Mouse (Mus musculus) forelimb bud, embryonic 11.5 days (tissue): Measurements from ENCODE around the gene Rgs7.

Experiments used
- DNase-seq: peaks from one replicate; pipeline ENCODE4 v3.0.0-alpha.2; 2012; ENCODE audit warnings: low read depth, low spot score

The Rgs7 gene

GRCm38 (mm10) chr1:175307604-175308003 is 184.7 kb downstream of the Rgs7 start:
- no peak for DNase-seq

GRCm38 (mm10) chr1:175300895-175301294 is 191.4 kb downstream of the Rgs7 start:
- no peak for DNase-seq

- DNase-seq, result no peak
Observed at GRCm38 (mm10) chr1:175300404-175300803, 191.9 kb downstream of the Rgs7 start.

- DNase-seq, result no peak
Observed at GRCm38 (mm10) chr1:175299603-175300397, 192.5 kb downstream of the Rgs7 start.

GRCm38 (mm10) chr1:175296906-175297305 is 195.4 kb downstream of the Rgs7 start:
- DNase-seq, result no peak

- DNase-seq, result no peak
Observed at GRCm38 (mm10) chr1:175290072-175290471, 202.2 kb downstream of the Rgs7 start.

GRCm38 (mm10) chr1:175262341-175262740 is 230.0 kb downstream of the Rgs7 start:
- no peak for DNase-seq

- no peak for DNase-seq
Observed at GRCm38 (mm10) chr1:175259374-175259773, 232.9 kb downstream of the Rgs7 start.

GRCm38 (mm10) chr1:175255224-175255623 is 237.1 kb downstream of the Rgs7 start:
- DNase-seq, result no peak

- DNase-seq, result no peak
Observed at GRCm38 (mm10) chr1:175254724-175255123, 237.6 kb downstream of the Rgs7 start.

GRCm38 (mm10) chr1:175242135-175242534 is 250.2 kb downstream of the Rgs7 start:
- no peak for DNase-seq

GRCm38 (mm10) chr1:175240137-175240536 is 252.2 kb downstream of the Rgs7 start:
- DNase-seq, result no peak

GRCm38 (mm10) chr1:175221593-175222500 is 270.5 kb downstream of the Rgs7 start:
- DNase-seq, result no peak

- no peak for DNase-seq
Observed at GRCm38 (mm10) chr1:175219563-175219962, 272.7 kb downstream of the Rgs7 start.

GRCm38 (mm10) chr1:175207004-175207403 is 285.3 kb downstream of the Rgs7 start:
- DNase-seq, result no peak

GRCm38 (mm10) chr1:175205633-175206032 is 286.7 kb downstream of the Rgs7 start:
- DNase-seq, result no peak

GRCm38 (mm10) chr1:175203544-175203943 is 288.8 kb downstream of the Rgs7 start:
- no peak for DNase-seq

GRCm38 (mm10) chr1:175202902-175203301 is 289.4 kb downstream of the Rgs7 start:
- no peak for DNase-seq

- DNase-seq, result no peak
Observed at GRCm38 (mm10) chr1:175198881-175199280, 293.4 kb downstream of the Rgs7 start.

GRCm38 (mm10) chr1:175195806-175196205 is 296.5 kb downstream of the Rgs7 start:
- DNase-seq, result no peak

GRCm38 (mm10) chr1:175188186-175188585 is 304.1 kb downstream of the Rgs7 start:
- no peak for DNase-seq

- DNase-seq, result no peak
Observed at GRCm38 (mm10) chr1:175185211-175185610, 307.1 kb downstream of the Rgs7 start.

GRCm38 (mm10) chr1:175184736-175185135 is 307.6 kb downstream of the Rgs7 start:
- DNase-seq, result no peak
